Mouse (Mus musculus) thymus, postnatal 4 days (tissue): ENCODE measurements at regions not wholly inside any gene's neighbourhood (a gene's known extent, or its start where the extent isn't known, plus 50 kb on each side); places are given as distances from the start of the nearest gene placed in this dataset.

Experiments
- DNase-seq: peaks from one replicate; pipeline ENCODE4 v3.0.0; 2021

DNA sequence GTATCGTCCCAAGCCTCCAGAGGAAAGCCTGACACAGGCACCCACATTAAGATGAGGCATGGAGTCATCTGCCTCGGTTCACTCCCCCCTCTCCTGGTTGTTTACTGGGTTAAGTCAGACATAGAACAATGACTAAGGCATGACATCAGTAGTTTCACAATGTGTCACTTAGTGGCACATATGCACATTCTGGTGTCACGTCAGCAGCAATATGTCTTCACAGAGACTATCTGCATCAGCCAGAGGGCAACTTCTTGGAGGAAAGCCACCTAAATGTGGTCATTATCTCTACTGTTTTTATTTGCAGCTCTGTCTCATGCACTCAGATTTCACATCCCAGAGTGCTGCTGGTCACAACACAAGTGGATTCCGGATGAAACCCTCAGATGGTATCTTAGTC, 61.9 kb upstream of the Agap1 start:
- no peak for DNase-seq

DNA sequence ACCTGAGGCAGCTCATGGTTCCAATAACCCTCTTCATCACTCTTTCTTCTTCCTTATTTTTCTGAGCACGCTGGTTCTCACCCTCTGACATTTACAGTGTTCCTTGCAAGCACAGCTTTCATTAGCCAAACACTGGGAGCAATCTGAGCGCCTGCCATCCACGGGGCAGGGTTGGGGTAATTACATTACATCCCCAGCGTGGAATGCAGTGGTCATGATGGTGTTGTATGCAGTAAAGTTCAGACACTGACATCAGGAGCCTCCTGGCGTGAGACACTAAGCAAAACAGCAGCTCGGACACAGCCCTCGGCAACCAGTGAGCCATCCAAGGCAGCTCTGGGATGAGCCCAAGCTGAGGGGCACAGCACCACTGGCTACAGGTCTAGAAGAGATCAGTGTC, 60.1 kb upstream of the Agap1 start:
- DNase-seq, result no peak

DNA sequence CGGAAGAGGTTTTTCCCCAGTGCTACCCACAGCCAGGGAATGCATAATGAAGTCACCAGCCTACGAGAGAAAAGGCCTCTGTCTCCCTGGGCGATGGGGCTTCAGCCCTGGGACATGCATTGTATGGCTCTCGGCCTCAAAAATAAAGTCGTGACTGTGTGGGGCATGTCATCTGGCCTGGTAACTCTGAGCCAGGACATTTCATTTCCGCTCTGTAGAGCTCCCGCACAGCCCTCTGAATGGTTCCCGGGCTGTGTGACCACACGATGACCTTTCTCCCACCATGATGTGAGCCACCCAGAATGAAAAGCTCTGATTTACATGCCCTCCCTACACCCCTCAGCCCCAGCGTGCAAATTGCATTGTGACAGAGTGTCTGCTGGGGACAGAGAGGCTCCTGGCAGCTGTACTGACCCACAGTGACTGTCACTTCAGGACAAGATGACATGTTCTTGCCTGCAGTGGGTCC, 53.8 kb upstream of the Agap1 start:
- DNase-seq, result no peak

DNA sequence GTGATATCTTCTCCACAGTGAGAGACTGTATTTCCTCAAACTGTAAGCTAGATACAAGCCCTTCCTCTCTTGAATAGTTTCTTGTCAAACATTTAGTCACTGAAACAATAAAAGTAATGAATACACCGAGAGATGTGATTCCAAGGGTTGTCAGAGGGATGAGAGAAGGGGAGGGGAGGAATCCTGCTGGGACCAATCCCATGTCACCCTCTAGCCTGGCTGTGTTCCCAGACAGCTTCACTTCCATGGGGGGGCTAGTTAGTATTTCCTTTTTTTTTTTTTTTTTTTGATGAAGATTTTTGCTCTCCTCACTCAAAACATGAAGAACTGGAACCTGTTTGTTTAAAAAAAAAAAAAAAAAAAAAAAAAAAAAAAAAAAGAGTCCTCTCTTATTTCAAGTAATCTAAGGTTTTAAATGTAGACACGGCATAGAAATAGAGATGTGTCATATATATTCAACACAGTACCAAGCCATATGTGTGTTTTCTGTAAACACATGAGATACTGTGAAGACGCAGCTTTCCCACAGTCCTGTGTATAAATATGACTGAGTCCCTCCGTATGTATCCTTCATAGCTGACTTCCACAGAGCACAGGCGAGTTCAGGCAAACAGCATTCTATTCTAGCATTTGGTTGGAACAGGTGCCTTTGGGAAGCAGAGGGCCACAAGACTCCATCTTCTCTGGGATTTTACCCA, 51.9 kb upstream of the Agap1 start:
- no peak for DNase-seq

GRCm38 (mm10) chr1:89403551-89404050, 51.0 kb upstream of the Agap1 start:
- DNase-seq, result no peak
